Mouse (Mus musculus): ENCODE measurements around the gene Uts2b. TPM values are rescaled to one million over a fixed set of nuclear protein-coding genes. Genes with fewer than 3 reads are reported as not detected.

The Uts2b gene
- 2.1 TPM in 1 of 2 replicates, not detected in the other for polyA plus RNA-seq (2014; fragmentation: Nextera tagmentation; extraction: Ambion mirVana)

DNA sequence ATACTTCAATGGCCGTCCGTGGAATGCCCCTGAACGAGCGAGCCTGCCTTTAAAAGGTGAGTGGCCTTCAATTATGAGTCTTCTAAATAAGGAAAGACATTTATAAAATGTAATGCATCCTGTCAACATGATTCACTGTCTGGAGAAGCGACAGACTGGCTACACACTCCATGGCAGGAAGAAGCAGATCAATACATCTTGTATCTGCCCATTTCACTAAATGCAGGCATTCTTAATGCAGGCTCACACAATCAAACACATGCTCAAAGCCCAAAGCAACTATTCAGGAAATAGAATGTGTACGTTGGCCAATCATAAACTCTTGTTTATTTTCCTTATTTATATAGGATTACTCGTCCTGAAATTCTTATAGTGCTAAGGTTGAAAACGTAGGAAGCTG lies at the start of gene Uts2b:
Gene Uts2b, minus strand, starts transcription at position 49 of the 400 bp plus-strand sequence.
- Histone ChIP-seq H3K27me3 (ENCODE audit: control insufficient read depth, insufficient read depth, low read length) (no peaks in the 10 kb centered on the region), H3K9ac (ENCODE audit: low read depth, low read length) (no peak within 1 kb of the TSS), H3K4me1 (replicated peaks; ENCODE audit: control insufficient read depth, insufficient read depth, low read length) (no peaks in the 10 kb centered on the region), H3K4me2 (replicated peaks; ENCODE audit: low read depth, low read length) (no peak within 1 kb of the TSS), H3K27ac (ENCODE audit: low read depth, low read length) (no peak within 1 kb of the TSS), H3K9me3 (ENCODE audit: control insufficient read depth, low read length) (no peaks in the 10 kb centered on the region), H3K36me3 (ENCODE audit: control insufficient read depth, insufficient read depth, low read length) (no peaks in the 10 kb centered on the region), H3K4me3 (ENCODE audit: low read depth, low read length) (no peak within 1 kb of the TSS)
- ATAC-seq (ENCODE audit: low FRiP score) (no peak), DNase-seq (ENCODE audit: low spot score) (no peak)
- WGBS: 77% methylated on average over 8 of the region's 8 CpGs

DNA sequence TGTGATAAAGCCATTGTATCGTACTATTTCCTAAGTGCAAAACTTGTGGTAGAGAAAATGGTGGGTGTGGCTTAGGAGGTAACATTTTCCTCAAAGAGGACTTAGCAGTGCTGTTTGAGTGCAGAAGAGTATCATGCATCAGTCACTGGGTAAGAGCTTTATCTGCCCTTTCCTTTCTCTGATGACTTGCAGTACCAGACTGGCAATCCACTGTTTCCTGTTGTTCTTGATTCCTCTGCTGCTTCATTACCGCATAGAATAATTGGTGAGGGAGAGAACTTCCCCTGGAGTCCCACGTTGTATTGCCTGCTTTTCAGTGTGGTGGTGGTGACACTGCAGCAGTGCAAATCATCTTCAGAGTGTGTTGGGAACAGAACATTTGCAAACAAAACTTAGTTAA lies 47.6 kb upstream of the Uts2b start:
- no peak for ATAC-seq (ENCODE audit: low FRiP score)
- Histone ChIP-seq H3K4me3 (ENCODE audit: low read depth, low read length) (no peak overlapping the region), H3K4me2 (replicated peaks; ENCODE audit: low read depth, low read length) (no peak overlapping the region), H3K9ac (ENCODE audit: low read depth, low read length) (no peak overlapping the region), H3K27me3 (ENCODE audit: control insufficient read depth, insufficient read depth, low read length) (no peaks in the 10 kb centered on the region), H3K27ac (ENCODE audit: low read depth, low read length) (no peak overlapping the region), H3K36me3 (ENCODE audit: control insufficient read depth, insufficient read depth, low read length) (peaks cover 23% of the 10 kb centered on the region), H3K9me3 (ENCODE audit: control insufficient read depth, low read length) (no peaks in the 10 kb centered on the region), H3K4me1 (replicated peaks; ENCODE audit: control insufficient read depth, insufficient read depth, low read length) (no peaks in the 10 kb centered on the region)
- WGBS: 92% methylated on average over 3 of the region's 3 CpGs
- DNase-seq (ENCODE audit: low spot score): no peak

DNA sequence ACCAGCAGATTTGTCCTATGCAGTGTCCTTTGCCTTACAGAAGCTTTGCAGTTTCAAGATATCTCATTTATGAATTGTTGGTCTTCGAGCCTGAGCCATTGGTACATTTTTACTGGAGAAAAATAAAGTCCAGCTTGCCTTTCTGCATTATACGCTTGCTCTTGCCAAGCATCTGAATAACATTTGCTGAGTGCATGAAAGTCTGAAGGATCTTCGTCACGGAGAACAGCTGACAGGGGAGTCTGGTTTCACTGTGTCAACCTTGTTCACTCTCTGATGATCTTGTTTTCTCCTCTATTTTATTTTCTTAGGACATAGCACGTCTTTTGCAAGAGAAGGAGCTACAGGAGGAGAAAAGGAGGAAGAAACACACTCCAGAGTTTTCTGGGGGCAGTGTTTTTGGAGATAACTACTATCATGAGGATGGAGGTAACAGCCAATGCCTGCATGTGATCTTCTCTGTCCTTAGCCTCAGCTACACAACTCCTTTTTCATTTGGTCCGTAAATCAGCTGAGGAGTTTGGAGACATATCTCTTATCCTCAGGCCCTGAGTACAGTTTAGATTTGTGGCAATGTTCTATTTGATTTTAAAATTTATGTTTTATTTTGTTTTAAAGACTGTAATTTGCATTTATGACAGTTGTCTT lies 47.0 kb upstream of the Uts2b start:
- Histone ChIP-seq H3K36me3 (ENCODE audit: control insufficient read depth, insufficient read depth, low read length) (peaks cover 18% of the 10 kb centered on the region), H3K9me3 (ENCODE audit: control insufficient read depth, low read length) (no peaks in the 10 kb centered on the region), H3K4me2 (replicated peaks; ENCODE audit: low read depth, low read length) (no peak overlapping the region), H3K4me1 (replicated peaks; ENCODE audit: control insufficient read depth, insufficient read depth, low read length) (no peaks in the 10 kb centered on the region), H3K9ac (ENCODE audit: low read depth, low read length) (no peak overlapping the region), H3K27me3 (ENCODE audit: control insufficient read depth, insufficient read depth, low read length) (no peaks in the 10 kb centered on the region), H3K27ac (ENCODE audit: low read depth, low read length) (no peak overlapping the region), H3K4me3 (ENCODE audit: low read depth, low read length) (no peak overlapping the region)
- ATAC-seq (ENCODE audit: low FRiP score) (no peak), DNase-seq (ENCODE audit: low spot score) (no peak)
- WGBS: 94% methylated on average over 6 of the region's 6 CpGs

DNA sequence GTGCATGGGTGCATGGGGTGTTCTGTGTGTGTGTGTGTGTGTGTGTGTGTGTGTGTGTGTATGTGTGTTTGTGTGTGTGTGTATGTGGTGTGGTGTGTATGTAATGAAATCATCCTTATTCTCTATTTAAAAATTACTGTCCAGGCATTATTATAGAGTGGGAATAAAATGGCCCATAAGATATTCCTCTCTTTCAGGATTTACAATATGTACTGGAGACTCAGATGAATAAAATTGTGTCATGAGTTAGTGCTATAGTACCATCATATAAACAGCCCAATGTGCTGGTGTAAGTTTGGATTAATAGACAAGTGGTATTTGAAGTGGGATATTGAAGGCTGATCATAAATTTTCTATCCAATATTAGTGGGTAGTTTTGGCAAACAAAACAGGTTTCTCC lies 34.1 kb upstream of the Uts2b start:
- Histone ChIP-seq H3K27ac (ENCODE audit: low read depth, low read length) (no peak overlapping the region), H3K4me2 (replicated peaks; ENCODE audit: low read depth, low read length) (no peak overlapping the region), H3K4me1 (replicated peaks; ENCODE audit: control insufficient read depth, insufficient read depth, low read length) (no peaks in the 10 kb centered on the region), H3K36me3 (ENCODE audit: control insufficient read depth, insufficient read depth, low read length) (no peaks in the 10 kb centered on the region), H3K9ac (ENCODE audit: low read depth, low read length) (no peak overlapping the region), H3K27me3 (ENCODE audit: control insufficient read depth, insufficient read depth, low read length) (no peaks in the 10 kb centered on the region), H3K4me3 (ENCODE audit: low read depth, low read length) (no peak overlapping the region), H3K9me3 (ENCODE audit: control insufficient read depth, low read length) (no peaks in the 10 kb centered on the region)
- DNase-seq (ENCODE audit: low spot score) (no peak), ATAC-seq (ENCODE audit: low FRiP score) (no peak)

DNA sequence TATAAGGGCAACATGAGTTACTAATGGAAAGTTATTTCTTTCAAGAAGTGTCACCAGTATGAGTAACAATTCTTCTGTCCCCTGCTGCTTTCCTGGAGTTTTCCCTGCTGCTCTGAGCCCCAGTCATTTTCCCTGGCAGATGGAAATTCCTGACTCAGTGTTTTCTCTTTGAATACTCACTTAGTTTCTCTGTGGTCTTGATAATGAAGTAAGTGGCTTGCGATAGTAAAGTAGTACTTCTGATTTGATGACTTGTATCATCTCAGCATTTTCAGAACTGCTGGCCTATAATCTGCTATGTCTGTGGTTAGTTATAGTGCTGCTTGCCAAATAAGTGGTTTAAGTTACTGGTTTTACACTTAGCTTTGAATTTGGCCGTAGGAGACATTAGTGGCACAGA lies 31.5 kb upstream of the Uts2b start:
- no peaks in the 10 kb centered on the region for H3K27me3 ChIP-seq (ENCODE audit: control insufficient read depth, insufficient read depth, low read length)
- H3K4me2 ChIP-seq (replicated peaks; ENCODE audit: low read depth, low read length): no peak overlapping the region
- no peaks in the 10 kb centered on the region for H3K9me3 ChIP-seq (ENCODE audit: control insufficient read depth, low read length)
- ATAC-seq (ENCODE audit: low FRiP score): no peak
- H3K4me3 ChIP-seq (ENCODE audit: low read depth, low read length): no peak overlapping the region
- H3K9ac ChIP-seq (ENCODE audit: low read depth, low read length): no peak overlapping the region
- no peaks in the 10 kb centered on the region for H3K4me1 ChIP-seq (replicated peaks; ENCODE audit: control insufficient read depth, insufficient read depth, low read length)
- no peak for DNase-seq (ENCODE audit: low spot score)
- H3K27ac ChIP-seq (ENCODE audit: low read depth, low read length): no peak overlapping the region
- no peaks in the 10 kb centered on the region for H3K36me3 ChIP-seq (ENCODE audit: control insufficient read depth, insufficient read depth, low read length)
- 96% methylated on average over 2 of the region's 2 CpGs for WGBS

DNA sequence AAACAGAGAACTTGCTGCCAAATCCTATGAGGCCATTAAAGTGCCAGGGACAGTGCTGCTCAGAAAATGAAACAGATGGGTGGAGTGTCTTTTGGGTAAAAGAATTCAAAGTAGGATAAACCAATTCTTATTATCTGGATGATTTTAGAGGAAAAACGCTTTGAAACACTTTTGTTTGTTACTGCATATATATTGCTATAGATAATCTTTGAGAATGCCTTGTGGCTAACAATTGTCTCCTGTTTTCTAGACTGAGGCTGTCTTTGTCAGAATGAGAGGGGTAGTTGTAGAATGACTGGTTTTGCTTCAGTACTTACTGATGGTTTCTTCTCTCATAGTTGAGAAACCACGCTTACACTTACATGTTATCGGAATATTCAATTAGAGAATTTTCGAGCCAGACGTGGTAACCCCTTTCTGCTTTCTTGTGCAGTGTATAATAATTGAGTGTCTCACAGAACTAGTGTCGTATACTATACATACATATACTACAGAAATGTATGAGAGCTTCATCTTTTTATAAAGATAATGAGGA lies 29.7 kb upstream of the Uts2b start:
- ATAC-seq (ENCODE audit: low FRiP score): no peak
- no peak overlapping the region for H3K9ac ChIP-seq (ENCODE audit: low read depth, low read length)
- H3K4me1 ChIP-seq (replicated peaks; ENCODE audit: control insufficient read depth, insufficient read depth, low read length): no peaks in the 10 kb centered on the region
- WGBS: 92% methylated on average over 6 of the region's 6 CpGs
- no peaks in the 10 kb centered on the region for H3K9me3 ChIP-seq (ENCODE audit: control insufficient read depth, low read length)
- H3K4me3 ChIP-seq (ENCODE audit: low read depth, low read length): no peak overlapping the region
- H3K4me2 ChIP-seq (replicated peaks; ENCODE audit: low read depth, low read length): no peak overlapping the region
- DNase-seq (ENCODE audit: low spot score): no peak
- H3K36me3 ChIP-seq (ENCODE audit: control insufficient read depth, insufficient read depth, low read length): no peaks in the 10 kb centered on the region
- no peaks in the 10 kb centered on the region for H3K27me3 ChIP-seq (ENCODE audit: control insufficient read depth, insufficient read depth, low read length)
- H3K27ac ChIP-seq (ENCODE audit: low read depth, low read length): no peak overlapping the region

DNA sequence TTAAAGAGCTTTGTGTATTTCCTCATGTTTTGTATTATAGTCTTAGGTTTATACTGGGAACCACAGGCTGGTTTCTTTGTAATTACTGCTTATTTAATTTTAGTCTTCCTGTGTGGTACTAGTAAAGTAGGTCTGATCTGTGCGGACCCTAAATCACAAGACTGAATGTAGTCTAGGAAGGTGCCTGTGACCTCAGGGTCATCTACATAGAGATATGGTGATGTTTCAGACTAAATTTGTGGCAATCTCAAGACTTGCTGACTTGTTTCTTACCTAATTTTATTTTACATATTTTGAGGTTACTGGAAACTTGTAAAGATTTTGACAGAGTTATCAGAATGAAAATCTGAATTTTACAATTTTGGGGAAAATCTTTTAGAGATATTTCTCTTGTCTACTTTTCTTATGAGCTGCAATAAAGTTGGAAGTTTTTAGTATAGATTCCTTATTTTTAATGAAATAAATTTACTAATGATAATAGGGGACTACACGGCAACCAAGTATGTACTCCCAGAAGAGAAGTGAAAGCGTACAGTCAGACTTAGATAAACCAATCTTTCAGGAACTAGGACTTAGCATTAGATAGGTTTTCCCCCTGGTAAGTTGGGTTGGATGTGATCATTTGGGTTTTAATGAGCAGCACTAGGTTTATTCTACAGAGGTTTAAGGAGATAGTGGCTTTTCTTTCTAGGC lies 29.1 kb upstream of the Uts2b start:
- DNase-seq (ENCODE audit: low spot score): no peak
- no peaks in the 10 kb centered on the region for H3K9me3 ChIP-seq (ENCODE audit: control insufficient read depth, low read length)
- H3K9ac ChIP-seq (ENCODE audit: low read depth, low read length): no peak overlapping the region
- no peaks in the 10 kb centered on the region for H3K27me3 ChIP-seq (ENCODE audit: control insufficient read depth, insufficient read depth, low read length)
- no peaks in the 10 kb centered on the region for H3K36me3 ChIP-seq (ENCODE audit: control insufficient read depth, insufficient read depth, low read length)
- H3K27ac ChIP-seq (ENCODE audit: low read depth, low read length): no peak overlapping the region
- H3K4me3 ChIP-seq (ENCODE audit: low read depth, low read length): no peak overlapping the region
- H3K4me2 ChIP-seq (replicated peaks; ENCODE audit: low read depth, low read length): no peak overlapping the region
- WGBS: 95% methylated on average over 3 of the region's 3 CpGs
- no peak for ATAC-seq (ENCODE audit: low FRiP score)
- H3K4me1 ChIP-seq (replicated peaks; ENCODE audit: control insufficient read depth, insufficient read depth, low read length): no peaks in the 10 kb centered on the region

DNA sequence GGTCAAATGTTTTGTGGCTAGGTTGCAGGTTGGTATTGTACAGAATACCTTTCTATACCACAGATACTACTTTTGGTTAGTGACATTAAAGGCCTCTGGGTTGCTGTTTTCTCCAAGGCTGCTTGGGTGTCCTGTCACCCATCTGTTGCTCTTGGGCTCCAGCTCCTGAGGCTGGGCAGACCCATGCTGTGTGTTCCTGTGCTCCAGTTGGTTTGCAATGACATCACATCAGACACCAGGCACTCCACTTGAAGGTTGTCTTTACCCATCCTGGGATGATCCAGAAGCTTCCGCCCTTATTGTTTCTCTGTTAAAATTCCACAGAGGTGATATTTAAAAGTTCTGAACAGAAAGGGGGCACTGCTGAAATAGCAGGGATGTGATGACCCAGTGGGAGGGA lies 26.9 kb upstream of the Uts2b start:
- 100% methylated on average over 1 of the region's 1 CpGs for WGBS
- H3K4me3 ChIP-seq (ENCODE audit: low read depth, low read length): no peak overlapping the region
- DNase-seq (ENCODE audit: low spot score) (no peak), ATAC-seq (ENCODE audit: low FRiP score) (no peak)
- no peak overlapping the region for H3K27ac ChIP-seq (ENCODE audit: low read depth, low read length)
- H3K4me2 ChIP-seq (replicated peaks; ENCODE audit: low read depth, low read length): no peak overlapping the region
- H3K27me3 ChIP-seq (ENCODE audit: control insufficient read depth, insufficient read depth, low read length): no peaks in the 10 kb centered on the region
- H3K9ac ChIP-seq (ENCODE audit: low read depth, low read length): no peak overlapping the region
- H3K4me1 ChIP-seq (replicated peaks; ENCODE audit: control insufficient read depth, insufficient read depth, low read length): no peaks in the 10 kb centered on the region
- no peaks in the 10 kb centered on the region for H3K36me3 ChIP-seq (ENCODE audit: control insufficient read depth, insufficient read depth, low read length)
- H3K9me3 ChIP-seq (ENCODE audit: control insufficient read depth, low read length): no peaks in the 10 kb centered on the region

Data from hindbrain, embryonic 11.5 days (tissue).